Mouse (Mus musculus) gastrocnemius, adult 2 months (tissue): ENCODE results near the gene Ncoa4. TPM values are rescaled to one million over a fixed set of nuclear protein-coding genes. Genes with fewer than 3 reads are reported as not detected.
A peak's percentile ranks its signal among the peaks of the same experiment; 100 is the strongest.
"Not testable (repeated sequence)": the region's sequence is repeated elsewhere in the genome, so short reads cannot be mapped to it uniquely, and the experiment has no call there.

Experiments
- DNase-seq: peaks from one replicate; pipeline ENCODE4 v3.0.0; 2022
- H3K27ac ChIP-seq: fragments of 200-600 bp; 2 replicates; pipeline ENCODE4 v1.8.1; 2022; ENCODE audit warnings: mild to moderate bottlenecking
- H3K4me3 ChIP-seq: fragments of 200-600 bp; 2 replicates; pipeline ENCODE4 v1.8.1; 2022; ENCODE audit warnings: mild to moderate bottlenecking, moderate library complexity
- CTCF ChIP-seq: fragments of 200-600 bp; IDR thresholded peaks from 2 replicates; pipeline ENCODE4 v1.8.1; 2022; ENCODE audit warnings: antibody characterized with exemption, mild to moderate bottlenecking, moderate library complexity
- intact Hi-C: fragments of 180-260 bp; cut with DNase I; formaldehyde crosslinking; loops from one replicate; pipeline ENCODE4 v1.15.1; 2025
- long read RNA-seq, 2 experiments: library from polyadenylated mRNA; stranded (forward); transcript quantifications; one replicate each; pipeline ENCODE4 v2.0.0; 2021
- total RNA-seq, 2 experiments: library from RNA; stranded (reverse); gene quantifications; 2 replicates each; pipeline ENCODE4 v1.2.3; 2021

Ncoa4 gene
- 10 to 100 TPM; 60.8 to 77.6 TPM for total RNA-seq
- long read RNA-seq, experiment 1, full-length matches to known transcripts, result 131 of 148 reads
- long read RNA-seq, experiment 1, partial matches to known transcripts, result 8 of 148 reads
- long read RNA-seq, experiment 1, other reads (novel, unspliced or antisense), result 9 of 148 reads
- long read RNA-seq, experiment 2, full-length matches to known transcripts, result 111 of 127 reads
- long read RNA-seq, experiment 2, partial matches to known transcripts, result 4 of 127 reads
- long read RNA-seq, experiment 2, other reads (novel, unspliced or antisense), result 12 of 127 reads

GRCm38 (mm10) chr14:32159690-32160246 is at the start of gene Ncoa4:
Gene Ncoa4 (plus strand): TSS chr14:32159865.
- H3K27ac ChIP-seq, result peak within 1 kb of the TSS; percentile 93
- intact Hi-C loops, result no loop called here
- peak; percentile 98 for DNase-seq
- peak within 1 kb of the TSS; percentile 77 for H3K4me3 ChIP-seq
- TF ChIP-seq CTCF, result peak; percentile 24; the same call in 1 of the 2 replicates

GRCm38 (mm10) chr14:32112124-32112523 is 47.5 kb upstream of the Ncoa4 start:
- H3K27ac ChIP-seq, intact Hi-C loops, H3K4me3 ChIP-seq, DNase-seq: not testable (repeated sequence)

- DNase-seq, result no peak
- Histone ChIP-seq H3K27ac (no peak overlapping the region), H3K4me3 (no peak overlapping the region)
- no peak for TF ChIP-seq CTCF
- intact Hi-C loops, result loop anchor here (5.0 kb wide), 1 partner anchor 71 kb away; no protein-coding TSS in a partner anchor
Observed at GRCm38 (mm10) chr14:32120940-32121919, 38.4 kb upstream of the Ncoa4 start.

GRCm38 (mm10) chr14:32121920-32122315 is 37.7 kb upstream of the Ncoa4 start:
- DNase-seq, result no peak

GRCm38 (mm10) chr14:32124261-32124660 is 35.4 kb upstream of the Ncoa4 start:
- Histone ChIP-seq H3K4me3 (no peak overlapping the region), H3K27ac (no peak overlapping the region)
- no peak for TF ChIP-seq CTCF
- no peak for DNase-seq
- intact Hi-C loops, result loop anchor here (5.0 kb wide), 1 partner anchor 68 kb away; no protein-coding TSS in a partner anchor

More at GRCm38 (mm10) chr14:32121920-32122315, 37.7 kb upstream of the Ncoa4 start:
- intact Hi-C loops, result loop anchor here (5.0 kb wide), 1 partner anchor 70 kb away; no protein-coding TSS in a partner anchor
- H3K4me3 ChIP-seq, result no peak overlapping the region
- peak; percentile 66 for TF ChIP-seq CTCF
- no peak overlapping the region for H3K27ac ChIP-seq

- H3K27ac ChIP-seq, DNase-seq, intact Hi-C loops, H3K4me3 ChIP-seq: not testable (repeated sequence)
Observed at GRCm38 (mm10) chr14:32125256-32125655, 34.4 kb upstream of the Ncoa4 start.

- DNase-seq, result no peak
- no peak; the same call in 1 of the 2 replicates for TF ChIP-seq CTCF
- Histone ChIP-seq H3K27ac (no peak overlapping the region), H3K4me3 (no peak overlapping the region)
- intact Hi-C loops, result no loop called here
Observed at GRCm38 (mm10) chr14:32128409-32128808, 31.3 kb upstream of the Ncoa4 start.

GRCm38 (mm10) chr14:32131836-32132235 is 27.8 kb upstream of the Ncoa4 start:
- no peak overlapping the region for H3K27ac ChIP-seq
- DNase-seq, result no peak
- no peak overlapping the region for H3K4me3 ChIP-seq
- intact Hi-C loops, result no loop called here
- no peak for TF ChIP-seq CTCF

GRCm38 (mm10) chr14:32134293-32134692 is 25.4 kb upstream of the Ncoa4 start:
- DNase-seq, result no peak
- intact Hi-C loops, result no loop called here
- Histone ChIP-seq H3K27ac (no peak overlapping the region), H3K4me3 (no peak overlapping the region)
- TF ChIP-seq CTCF, result no peak

- DNase-seq, H3K27ac ChIP-seq, intact Hi-C loops, H3K4me3 ChIP-seq: not testable (repeated sequence)
Observed at GRCm38 (mm10) chr14:32136467-32136866, 23.2 kb upstream of the Ncoa4 start.

GRCm38 (mm10) chr14:32140359-32140965 is 19.2 kb upstream of the Ncoa4 start:
- H3K4me3 ChIP-seq, result no peak overlapping the region
- H3K27ac ChIP-seq, result no peak overlapping the region
- DNase-seq, result no peak
- intact Hi-C loops, result no loop called here
- no peak for TF ChIP-seq CTCF

GRCm38 (mm10) chr14:32141723-32142122 is 17.9 kb upstream of the Ncoa4 start, which contains the start of gene Msmb:
Gene Msmb (plus strand): TSS chr14:32142023.
- H3K4me3 ChIP-seq, result no peak within 1 kb of the TSS
- intact Hi-C loops, result no loop called here
- no peak for TF ChIP-seq CTCF
- no peak within 1 kb of the TSS for H3K27ac ChIP-seq
- DNase-seq, result no peak
